Mouse (Mus musculus): ENCODE data around the gene Gale.

- TF ChIP-seq CTCF (IDR thresholded peaks at IDR 0.05; ENCODE audit: low read depth, low read length) (no peak), POLR2A (IDR thresholded peaks at IDR 0.05; ENCODE audit: insufficient read depth, low read length) (no peak), EP300 (IDR thresholded peaks at IDR 0.05; ENCODE audit: insufficient read depth, low read depth, low read length) (no peak)
These were observed 38.2 kb upstream of the Gale start for GRCm38 (mm10) chr4:135925341-135925740.

Measured in ES-Bruce4 (cell line).